8 mouse cellular contexts compared by ENCODE assay signal in the genomic region with DNA sequence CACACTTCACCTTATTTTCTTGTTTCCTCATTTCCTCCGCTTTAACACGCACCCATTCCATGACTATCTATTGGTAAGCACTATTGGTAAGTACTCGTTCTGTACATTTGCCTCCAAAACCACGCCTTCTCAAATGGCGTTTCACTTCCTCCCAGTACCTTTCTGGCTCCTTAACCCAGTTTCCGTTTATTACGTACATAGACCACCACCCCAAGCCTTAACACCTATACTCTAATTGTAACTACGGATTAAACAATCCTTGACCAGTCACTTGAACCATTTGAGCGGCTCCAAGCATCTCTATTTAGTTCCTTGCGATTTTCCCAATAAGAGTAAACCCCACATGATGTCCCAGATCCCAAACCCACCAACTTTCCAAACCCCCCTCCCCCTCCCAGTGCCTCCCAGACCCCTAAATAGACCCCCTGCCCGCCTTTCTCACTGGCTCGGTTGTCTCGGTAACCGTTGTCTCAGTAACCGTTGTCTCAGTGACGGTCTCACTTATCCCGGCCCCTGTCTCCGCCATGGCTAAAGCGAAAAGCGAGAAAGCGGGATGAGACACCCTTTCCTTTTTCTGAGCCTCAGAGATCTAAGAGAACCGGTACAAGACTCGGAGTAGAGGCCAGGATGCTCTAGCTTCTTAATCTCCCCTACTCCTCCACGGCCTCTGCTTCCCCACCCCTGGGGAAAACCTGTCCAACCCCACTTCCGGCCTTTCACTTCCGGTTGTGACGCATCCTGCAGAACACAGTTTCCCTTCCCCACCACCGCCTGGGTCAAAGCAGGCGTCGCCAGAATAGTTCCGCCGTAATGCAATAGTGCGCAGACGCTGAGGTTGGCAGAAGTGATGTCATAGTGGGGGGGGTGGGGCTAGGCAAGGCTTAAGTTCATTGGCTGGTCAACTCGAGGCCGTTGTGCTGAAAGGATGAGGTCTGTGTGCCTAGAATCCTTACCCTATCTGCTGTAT. TPM values are rescaled to one million over a fixed set of nuclear protein-coding genes. Genes with fewer than 3 reads are reported as not detected.
DNase-seq lines count a peak whose midpoint lies in the region; ATAC-seq lines count a peak whose summit lies in the region.

A gene (minus strand): TSS at position 761 of the 967 bp plus-strand sequence.

- H3K4me3 ChIP-seq in hindbrain, embryonic 14.5 days (replicated peaks; ENCODE audit: low read length) = peak within 1 kb of the TSS; percentile 46

- peaks cover 12% of the 10 kb centered on the region for H3K4me1 ChIP-seq in hindbrain, embryonic 14.5 days (replicated peaks; ENCODE audit: control insufficient read depth, insufficient read depth, low read length)

- peak within 1 kb of the TSS; percentile 78 for H3K4me2 ChIP-seq in hindbrain, embryonic 14.5 days (replicated peaks)

- peaks cover 33% of the 10 kb centered on the region for H3K36me3 ChIP-seq in hindbrain, embryonic 14.5 days (replicated peaks; ENCODE audit: control insufficient read depth, insufficient read depth)

- no peaks in the 10 kb centered on the region for H3K27me3 ChIP-seq in hindbrain, embryonic 14.5 days (ENCODE audit: control insufficient read depth, insufficient read depth, low read length)

- H3K27ac ChIP-seq in hindbrain, embryonic 14.5 days = peak within 1 kb of the TSS; percentile 79

- 2% methylated on average over 36 of the region's 36 CpGs for WGBS in hindbrain, embryonic 14.5 days

- peak; percentile 99 for DNase-seq in R1 (ENCODE audit: low read depth, low spot score)
- peak; percentile 94 to 97 for DNase-seq in cerebellum, postnatal 25 days
- peak; percentile 84 to 92 for DNase-seq in frontal cortex, postnatal 25 days (ENCODE audit: low spot score in 2 of 2)
- peak; percentile 98 for DNase-seq in hindbrain, embryonic 14.5 days (ENCODE audit: low spot score)
- DNase-seq in layer of hippocampus, postnatal 36 days = peak; percentile 95 to 97
- peak; percentile 98 for DNase-seq in lung, postnatal 36 days
- peak; percentile 99 for DNase-seq in retina, postnatal 1 day
- DNase-seq in urinary bladder, adult 18-20 months (ENCODE audit: low spot score in 2 of 2) = peak; percentile 83 to 97

- H3K9ac ChIP-seq in hindbrain, embryonic 14.5 days = peak within 1 kb of the TSS; percentile 66

- H3K9me3 ChIP-seq in hindbrain, embryonic 14.5 days (ENCODE audit: control insufficient read depth, low read length) = no peaks in the 10 kb centered on the region

- peak; percentile 96 for ATAC-seq in hindbrain, embryonic 14.5 days (ENCODE audit: low FRiP score)

RNA-seq across cellular contexts. Expression of the gene that starts here (rescaled TPM):
- 170 and 191 TPM in 2 replicates for polyA plus RNA-seq in hindbrain, embryonic 14.5 days (2014; fragmentation: Nextera tagmentation; extraction: Ambion mirVana)
- total RNA-seq in layer of hippocampus, postnatal 36 days (2021) = 100 to 1,000 TPM; 132 to 138 TPM

Comparison
In these comparisons a context has a peak if more than half of its experiments do, and no peak if none do; other contexts are left out.
1. Peak in every context shown above with its lines: DNase-seq, ATAC-seq, H3K4me3 ChIP-seq and H3K27ac ChIP-seq.